Mouse (Mus musculus) heart, postnatal 0 days (tissue): ENCODE measurements around the gene Lgals7. TPM values are rescaled to one million over a fixed set of nuclear protein-coding genes. Genes with fewer than 3 reads are reported as not detected.
A peak's percentile ranks its signal among the peaks of the same experiment; 100 is the strongest.
"Not testable (repeated sequence)": the region's sequence is repeated elsewhere in the genome, so short reads cannot be mapped to it uniquely, and the experiment has no call there.

Source experiments
- ATAC-seq: fragments of 200-750 bp; cut with Nextera tagmentation; 2 replicates; pipeline ENCODE4 v1.8.0; 2017; ENCODE audit warnings: low read depth, moderate number of reproducible peaks, moderate library complexity; ENCODE audit not compliant: insufficient read depth
- DNase-seq: peaks from one replicate; pipeline ENCODE4 v3.0.0-alpha.2; 2016; ENCODE audit warnings: low spot score
- H3K27ac ChIP-seq: fragments of 300-500 bp; sonication (generic); 2 replicates; pipeline ENCODE4 v1.5.1; 2014; ENCODE audit warnings: low read depth, mild to moderate bottlenecking
- H3K27me3 ChIP-seq: fragments of 300-500 bp; sonication (generic); 2 replicates; pipeline ENCODE4 v1.6.1; 2014; ENCODE audit warnings: low read length, mixed read lengths; ENCODE audit not compliant: control insufficient read depth, insufficient read depth
- H3K36me3 ChIP-seq: fragments of 300-500 bp; sonication (generic); replicated peaks from 2 replicates; pipeline ENCODE4 v1.6.1; 2014; ENCODE audit warnings: low read length, mixed read lengths; ENCODE audit not compliant: control insufficient read depth, insufficient read depth
- H3K4me1 ChIP-seq: fragments of 300-500 bp; sonication (generic); 2 replicates; pipeline ENCODE4 v1.6.1; 2014; ENCODE audit warnings: antibody characterized with exemption; ENCODE audit not compliant: control insufficient read depth, insufficient read depth
- H3K4me2 ChIP-seq: fragments of 300-500 bp; sonication (generic); 2 replicates; pipeline ENCODE4 v1.6.1; 2014; ENCODE audit warnings: low read depth, mild to moderate bottlenecking, low read length, moderate library complexity
- H3K4me3 ChIP-seq: fragments of 300-500 bp; sonication (generic); 2 replicates; pipeline ENCODE4 v1.5.1; 2014; ENCODE audit warnings: low read depth, low read length
- H3K9ac ChIP-seq: fragments of 300-500 bp; sonication (generic); replicated peaks from 2 replicates; pipeline ENCODE4 v1.6.1; 2014; ENCODE audit warnings: low read depth, low read length, mixed read lengths
- H3K9me3 ChIP-seq: fragments of 300-500 bp; sonication (generic); replicated peaks from 2 replicates; pipeline ENCODE4 v1.6.1; 2016; ENCODE audit warnings: low read length; ENCODE audit not compliant: control insufficient read depth
- CTCF ChIP-seq: IDR thresholded peaks from 2 replicates; pipeline ENCODE4 v1.5.1; 2016; ENCODE audit warnings: antibody characterized with exemption, control low read depth, low read depth
- EP300 ChIP-seq: IDR thresholded peaks from 2 replicates; pipeline ENCODE4 v1.6.1; 2016; ENCODE audit warnings: antibody characterized with exemption, low read depth
- WGBS: fragments of 180-500 bp; shearing (Covaris S2); extraction: QIAGEN DNeasy Blood & Tissue Kit; methylation state at CpG from one replicate; pipeline ENCODE4 v1.1.7; 2014; 5-methylcytosine and 5-hydroxymethylcytosine counted together
- polyA plus RNA-seq: library from polyadenylated mRNA; unstranded; fragments of >200 nt; fragmentation: Nextera tagmentation; extraction: Ambion mirVana; gene quantifications from 2 replicates; pipeline ENCODE4 v1.2.1, GENCODE M21; 2015
- total RNA-seq: library from RNA; depleted of rRNA; stranded (reverse); fragments of >200 nt; gene quantifications from 2 replicates; pipeline ENCODE4 v1.2.3, GENCODE M21; 2014; ENCODE audit warnings: low replicate concordance

Lgals7 gene
- total and polyA plus RNA-seq, 2 experiments from 2014 or later, result 2.2 TPM; not detected in 1

DNA sequence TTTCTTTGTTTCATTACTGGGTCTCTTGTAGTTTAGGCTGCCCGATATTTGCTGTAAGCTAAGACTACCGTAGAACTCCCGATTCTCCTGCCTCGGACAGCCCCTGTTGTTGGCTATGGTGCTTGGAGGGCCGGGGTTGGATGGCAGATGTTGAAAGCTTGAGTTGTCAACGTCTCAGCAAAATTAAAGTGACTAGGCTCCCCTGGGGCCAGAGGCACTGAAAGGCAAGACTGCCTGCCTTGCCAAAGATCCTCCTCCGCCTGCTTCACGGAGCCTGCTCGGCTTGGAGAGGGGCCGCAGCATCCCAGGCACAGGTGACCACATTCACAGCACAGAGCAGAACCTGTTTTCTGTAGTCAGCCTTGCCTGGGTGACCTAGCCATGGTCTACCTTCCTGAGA lies 16.9 kb downstream of the Lgals7 start:
- no peak overlapping the region for H3K27ac ChIP-seq
- no peaks in the 10 kb centered on the region for H3K36me3 ChIP-seq
- no peaks in the 10 kb centered on the region for H3K27me3 ChIP-seq
- no peaks in the 10 kb centered on the region for H3K4me1 ChIP-seq
- no peak overlapping the region for H3K9ac ChIP-seq
- H3K4me2 ChIP-seq, result no peak overlapping the region
- H3K9me3 ChIP-seq, result no peaks in the 10 kb centered on the region
- TF ChIP-seq EP300, result no peak
- no peak for TF ChIP-seq CTCF
- DNase-seq (no peak), ATAC-seq (no peak)
- WGBS, result 69% methylated on average over 10 of the region's 10 CpGs
- no peak overlapping the region for H3K4me3 ChIP-seq

DNA sequence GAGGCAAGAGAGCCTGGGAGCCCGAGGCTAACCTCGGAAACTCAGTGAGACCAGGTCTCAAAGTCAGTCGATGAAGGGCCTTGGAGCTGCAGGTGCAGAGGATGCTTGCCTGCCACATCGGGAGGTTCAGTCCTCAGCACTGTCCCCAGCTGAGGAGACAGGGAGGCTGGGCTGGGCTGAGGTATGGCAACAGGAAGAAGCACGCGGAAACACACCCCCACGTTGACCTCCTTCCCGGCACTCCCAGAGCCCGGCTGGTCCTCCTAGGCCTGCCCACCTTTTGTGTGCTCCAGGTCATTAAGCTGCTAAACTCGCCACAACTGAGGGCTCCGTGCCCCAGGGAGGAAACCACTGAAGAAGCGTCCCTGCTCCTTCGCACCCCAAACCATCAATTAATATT lies 17.5 kb downstream of the Lgals7 start, which contains the start of gene Capn12:
Gene Capn12, plus strand, starts transcription at position 224 of the 400 bp plus-strand sequence.
- H3K4me1 ChIP-seq, result no peaks in the 10 kb centered on the region
- no peak within 1 kb of the TSS for H3K9ac ChIP-seq
- H3K27me3 ChIP-seq, result no peaks in the 10 kb centered on the region
- no peak within 1 kb of the TSS for H3K4me3 ChIP-seq
- no peaks in the 10 kb centered on the region for H3K36me3 ChIP-seq
- H3K27ac ChIP-seq, result no peak within 1 kb of the TSS
- ATAC-seq, result no peak
- WGBS, result 50% methylated on average over 13 of the region's 13 CpGs
- H3K9me3 ChIP-seq, result no peaks in the 10 kb centered on the region
- H3K4me2 ChIP-seq, result no peak within 1 kb of the TSS; the same call in 1 of the 2 replicates
- no peak for DNase-seq
- TF ChIP-seq EP300, result no peak
- TF ChIP-seq CTCF, result no peak

DNA sequence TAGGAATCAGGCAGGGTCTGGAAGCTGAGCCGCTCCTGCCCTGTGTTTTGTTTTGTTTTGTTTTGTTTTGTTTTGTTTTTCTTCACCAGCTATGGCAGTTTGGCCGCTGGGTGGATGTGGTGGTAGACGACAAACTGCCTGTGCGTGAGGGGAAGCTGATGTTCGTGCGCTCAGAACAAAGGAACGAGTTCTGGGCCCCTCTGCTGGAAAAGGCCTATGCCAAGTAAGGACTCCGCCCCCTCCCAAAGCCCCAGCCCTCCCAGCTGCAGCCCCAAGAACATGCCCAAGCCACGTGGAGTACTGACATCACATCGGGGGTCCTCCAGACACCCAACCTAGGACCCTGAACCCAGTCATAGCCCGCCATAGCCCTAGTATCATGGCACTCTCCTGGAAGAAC lies 19.4 kb downstream of the Lgals7 start:
- H3K27ac ChIP-seq, result no peak overlapping the region
- H3K9ac ChIP-seq, result no peak overlapping the region
- no peaks in the 10 kb centered on the region for H3K9me3 ChIP-seq
- no peaks in the 10 kb centered on the region for H3K4me1 ChIP-seq
- no peak overlapping the region for H3K4me3 ChIP-seq
- 73% methylated on average over 11 of the region's 11 CpGs for WGBS
- ATAC-seq (no peak), DNase-seq (no peak)
- H3K4me2 ChIP-seq, result no peak overlapping the region
- TF ChIP-seq EP300, result no peak
- no peak for TF ChIP-seq CTCF
- H3K36me3 ChIP-seq, result no peaks in the 10 kb centered on the region
- H3K27me3 ChIP-seq, result peaks cover 7% of the 10 kb centered on the region; the same call in 1 of the 2 replicates

DNA sequence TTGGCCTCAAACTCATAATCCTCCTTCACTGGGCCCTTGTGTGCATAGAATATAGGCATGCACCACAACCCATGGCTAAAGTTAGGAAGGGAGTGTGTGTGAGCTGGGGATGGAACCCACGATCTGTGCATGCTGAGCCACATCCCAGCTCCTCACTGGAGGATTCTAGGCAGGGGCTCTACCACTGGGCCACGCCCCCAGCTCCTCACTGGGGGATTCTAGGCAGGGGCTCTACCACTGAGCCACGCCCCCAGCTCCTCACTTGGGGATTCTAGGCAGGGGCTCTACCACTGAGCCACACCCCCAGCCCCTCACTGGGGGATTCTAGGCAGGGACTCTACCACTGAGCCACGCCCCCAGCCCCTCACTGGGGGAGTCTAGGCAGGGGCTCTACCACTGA lies 20.1 kb downstream of the Lgals7 start:
- peaks cover 12% of the 10 kb centered on the region for H3K27me3 ChIP-seq
- not testable (repeated sequence) for H3K9me3 ChIP-seq, H3K4me3 ChIP-seq, H3K4me1 ChIP-seq, DNase-seq, H3K4me2 ChIP-seq, H3K36me3 ChIP-seq, ATAC-seq, H3K27ac ChIP-seq, H3K9ac ChIP-seq
- WGBS, result 83% methylated on average over 4 of the region's 4 CpGs

DNA sequence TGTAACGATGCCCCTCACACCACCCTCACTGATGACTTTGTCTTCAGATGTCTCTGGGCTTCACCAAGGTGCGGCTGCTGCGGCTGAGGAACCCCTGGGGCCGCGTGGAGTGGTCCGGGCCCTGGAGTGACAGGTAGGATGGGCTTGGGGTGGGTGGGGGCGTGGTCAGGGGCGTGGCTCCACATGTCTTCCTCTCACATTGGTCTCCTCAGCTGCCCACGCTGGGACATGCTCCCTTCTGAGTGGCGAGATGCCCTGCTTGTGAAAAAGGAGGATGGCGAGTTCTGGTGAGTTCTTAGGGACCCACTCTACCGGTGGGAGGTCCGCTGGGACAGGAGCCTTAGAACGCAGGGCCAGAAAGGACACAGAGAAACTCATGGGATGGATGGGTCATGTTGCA lies 22.8 kb downstream of the Lgals7 start:
- no peak for TF ChIP-seq EP300
- no peak for TF ChIP-seq CTCF
- H3K9ac ChIP-seq, result no peak overlapping the region
- H3K27ac ChIP-seq, result no peak overlapping the region
- peaks cover 3% of the 10 kb centered on the region; the same call in 1 of the 2 replicates for H3K36me3 ChIP-seq
- DNase-seq (no peak), ATAC-seq (no peak)
- no peaks in the 10 kb centered on the region for H3K9me3 ChIP-seq
- WGBS, result 27% methylated on average over 14 of the region's 14 CpGs
- no peak overlapping the region for H3K4me3 ChIP-seq
- H3K4me2 ChIP-seq, result no peak overlapping the region
- H3K4me1 ChIP-seq, result peaks cover 14% of the 10 kb centered on the region
- H3K27me3 ChIP-seq, result peaks cover 13% of the 10 kb centered on the region

DNA sequence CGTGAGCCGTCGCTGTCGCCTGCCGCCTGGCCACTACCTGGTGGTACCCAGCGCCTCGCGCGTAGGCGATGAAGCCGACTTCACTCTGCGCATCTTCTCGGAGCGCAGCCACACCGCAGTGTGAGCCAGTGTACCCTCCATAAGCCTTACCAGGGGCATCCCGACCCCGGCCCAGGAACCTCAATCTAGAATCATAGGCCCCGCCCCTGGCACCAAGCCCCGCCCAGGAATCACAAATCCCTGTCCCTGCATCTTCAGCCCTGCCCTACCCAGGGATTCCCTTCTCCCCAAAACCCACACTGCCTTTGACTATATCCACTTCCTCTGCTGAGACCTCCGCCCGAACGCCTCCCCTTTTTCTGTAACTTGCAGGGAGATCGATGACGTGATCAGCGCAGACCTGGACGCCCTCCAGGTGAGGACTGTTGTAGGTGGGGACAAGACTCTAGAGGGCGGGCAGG lies 25.1 kb downstream of the Lgals7 start:
- peaks cover 24% of the 10 kb centered on the region for H3K36me3 ChIP-seq
- H3K9me3 ChIP-seq, result no peaks in the 10 kb centered on the region
- peaks cover 13% of the 10 kb centered on the region for H3K27me3 ChIP-seq
- ATAC-seq (no peak), DNase-seq (no peak)
- no peak overlapping the region for H3K27ac ChIP-seq
- peaks cover 14% of the 10 kb centered on the region for H3K4me1 ChIP-seq
- no peak overlapping the region for H3K9ac ChIP-seq
- H3K4me3 ChIP-seq, result peak overlapping the region; percentile 24
- peak overlapping the region; percentile 56 for H3K4me2 ChIP-seq
- WGBS, result 3% methylated on average over 27 of the region's 27 CpGs
- no peak for TF ChIP-seq CTCF
- TF ChIP-seq EP300, result no peak
